Mouse (Mus musculus) erythroid progenitor cell, adult 5-6 weeks (primary cell): Measurements from ENCODE around the gene Kmt2a. TPM values are rescaled to one million over a fixed set of nuclear protein-coding genes. Genes with fewer than 3 reads are reported as not detected.

Experiments
- ATAC-seq: replicated peaks from 2 replicates; pipeline ENCODE4 v1.8.0; 2016; ENCODE audit warnings: moderate number of reproducible peaks, mild to moderate bottlenecking, moderate TSS enrichment, inconsistent platforms; ENCODE audit not compliant: poor library complexity, low FRiP score, severe bottlenecking
- total RNA-seq, 2 experiments: library from RNA; stranded (forward) in 1 of 2; stranded (reverse) in 1 of 2; fragments of 150-400 nt in 1 of 2; fragments of 186-747, 209-891 nt in 1 of 2; gene quantifications; 2 replicates each; pipeline versions ENCODE4 v1.2.3 to v1.2.4; 2015 to 2017; ENCODE audit warnings: low replicate concordance in 2 of 2

Gene Kmt2a
- total RNA-seq (2015; ENCODE audit: low replicate concordance) (59.5 and 91.4 TPM in 2 replicates), total RNA-seq (2017; ENCODE audit: low replicate concordance) (18.1 and 23.3 TPM in 2 replicates)

DNA sequence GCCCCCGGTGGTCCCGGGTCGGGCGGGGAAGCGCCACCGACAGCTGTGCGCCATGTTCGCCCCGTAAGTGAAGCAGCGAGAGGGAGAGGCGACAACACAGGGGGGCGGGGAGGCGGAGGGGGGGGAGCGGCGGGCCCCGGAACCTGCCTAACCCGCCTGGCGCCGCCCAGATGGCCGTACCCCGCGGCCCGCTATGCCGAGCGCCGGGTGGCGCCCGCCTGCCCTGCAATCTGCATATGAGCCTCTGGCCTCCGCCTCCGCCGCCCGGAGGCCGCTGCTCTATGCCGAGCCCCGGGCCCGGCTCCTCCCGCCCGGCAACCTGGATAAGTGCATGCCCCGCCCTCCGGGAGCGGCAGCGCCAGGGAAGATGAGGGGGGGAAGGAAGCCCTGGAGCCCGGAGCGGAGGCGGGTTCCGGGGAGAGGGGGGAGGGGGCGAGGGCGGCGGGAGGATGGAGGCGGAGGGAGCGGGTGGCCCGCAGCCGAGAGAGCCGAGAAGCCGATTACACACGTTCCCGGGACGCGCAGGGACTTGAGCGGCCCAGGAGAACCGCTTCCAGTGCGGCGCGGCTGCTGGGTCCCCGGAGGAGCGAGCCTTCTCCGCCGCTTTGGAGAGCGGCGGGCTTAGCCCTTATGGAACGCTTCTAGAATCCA, at the start of gene Kmt2a:
Gene Kmt2a, minus strand, starts transcription at position 76 of the 651 bp plus-strand sequence.
- peak; percentile 74 for ATAC-seq

DNA sequence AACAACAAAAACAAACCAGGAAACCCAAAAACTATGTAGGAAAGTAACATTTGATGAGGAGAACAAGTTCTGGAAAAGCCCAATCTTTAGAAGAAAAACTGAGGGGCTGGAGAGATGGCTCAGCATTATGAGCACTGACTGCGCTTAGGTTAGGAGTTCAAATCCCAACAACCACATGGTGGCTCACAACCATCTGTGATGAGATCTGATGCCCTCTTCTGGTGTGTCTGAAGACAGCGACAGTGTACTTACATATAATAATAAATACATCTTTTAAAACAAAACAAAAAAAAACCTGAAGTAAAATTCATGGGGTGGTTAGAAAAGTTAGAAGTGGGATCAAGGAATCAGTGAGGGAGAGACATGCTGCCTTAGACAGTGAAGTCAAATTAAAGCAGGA, 40.4 kb upstream of the Kmt2a start:
- ATAC-seq = no peak

DNA sequence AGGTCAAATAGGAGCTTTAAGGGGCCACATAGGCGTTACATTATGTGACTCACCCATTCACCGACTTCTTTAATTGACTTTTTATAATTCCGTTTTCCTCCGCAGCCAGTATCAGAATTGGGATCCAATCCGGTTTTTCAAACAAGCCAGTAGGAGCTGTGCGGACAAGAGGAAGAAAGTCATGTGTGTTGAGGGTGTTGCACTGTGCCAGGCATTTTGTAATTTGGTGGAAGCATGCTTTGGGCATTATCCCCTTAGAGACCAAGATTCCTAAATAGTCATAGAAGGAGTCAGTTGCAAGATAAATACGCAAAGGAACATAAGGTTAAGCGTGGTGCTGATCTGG, 40.0 kb upstream of the Kmt2a start:
- ATAC-seq = peak; percentile 76

DNA sequence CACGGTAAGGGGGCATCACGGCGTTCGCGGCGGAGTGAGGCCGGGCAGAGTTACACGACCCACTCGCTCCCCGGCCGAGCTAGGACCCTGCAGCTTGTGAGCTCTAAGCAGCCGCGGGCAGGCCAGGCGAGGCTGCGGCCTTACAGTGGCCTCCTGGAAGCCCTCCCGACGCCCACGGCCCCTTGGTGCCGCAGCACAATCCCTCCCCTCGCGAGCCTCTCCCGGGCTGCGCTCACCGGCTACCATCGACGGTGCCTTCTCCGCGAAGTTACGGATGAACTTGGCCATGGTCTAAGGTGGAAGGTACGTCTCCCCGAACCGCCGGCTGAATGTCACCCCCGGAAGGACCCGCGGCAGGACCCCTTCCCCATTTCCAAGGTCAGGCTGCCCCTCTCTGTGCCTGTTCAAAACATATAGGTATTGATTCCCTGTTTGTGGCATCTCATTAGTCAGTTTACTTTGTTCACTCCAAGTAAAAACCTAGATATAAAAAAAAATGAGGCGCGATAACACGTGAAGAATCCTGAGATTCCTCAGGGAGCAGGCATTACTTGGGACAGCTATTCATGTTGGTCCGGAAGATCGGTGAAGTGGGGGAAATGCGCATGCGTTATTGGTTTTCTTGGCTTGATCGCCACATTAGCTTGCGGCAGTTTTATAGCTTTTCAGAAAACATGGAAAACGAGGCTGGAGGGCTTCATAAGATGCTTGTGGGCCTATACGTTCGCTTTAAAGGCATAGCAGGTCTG, 39.5 kb upstream of the Kmt2a start, which contains the start of gene Atp5l:
Gene Atp5l, minus strand, starts transcription at position 369 of the 749 bp plus-strand sequence.
- peak; percentile 85 for ATAC-seq

DNA sequence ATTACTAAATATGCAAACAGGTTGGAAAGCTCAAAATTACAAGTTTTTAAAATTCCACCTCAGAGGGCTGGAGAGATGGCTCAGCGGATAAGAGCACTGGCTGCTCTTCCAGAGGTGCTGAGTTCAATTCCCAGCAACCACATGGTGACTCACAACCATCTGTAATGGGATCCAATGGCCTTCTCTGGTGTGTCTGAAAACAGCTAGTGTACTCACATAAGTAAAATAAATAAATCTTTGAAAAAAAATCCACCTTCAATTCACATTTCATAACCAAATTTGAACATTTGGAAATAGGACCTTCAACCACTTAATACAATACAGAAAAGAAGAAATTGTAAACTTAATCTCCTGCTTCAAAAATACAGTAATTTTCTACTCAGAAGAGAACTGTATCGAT, 38.5 kb upstream of the Kmt2a start:
- ATAC-seq = no peak

DNA sequence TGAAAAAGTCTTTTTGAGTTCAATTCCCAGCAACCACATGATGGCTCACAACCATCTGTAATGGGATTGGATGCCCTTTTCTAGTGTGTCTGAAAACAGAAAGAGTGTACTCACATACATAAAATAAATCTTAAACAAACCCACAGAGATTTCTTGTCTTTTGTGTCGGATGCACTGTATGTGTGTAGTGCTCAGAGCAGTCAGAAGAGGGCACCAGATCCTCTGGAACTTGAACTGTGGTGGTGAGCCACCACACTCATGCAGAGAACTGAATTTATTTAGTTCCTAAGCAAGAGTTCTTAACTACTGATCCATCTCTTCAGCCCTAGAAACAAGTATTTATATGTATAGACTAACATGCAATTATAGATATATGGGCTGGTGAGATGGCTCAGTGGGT, 35.1 kb upstream of the Kmt2a start:
- ATAC-seq = peak; percentile 53; the same call in 1 of the 2 replicates

DNA sequence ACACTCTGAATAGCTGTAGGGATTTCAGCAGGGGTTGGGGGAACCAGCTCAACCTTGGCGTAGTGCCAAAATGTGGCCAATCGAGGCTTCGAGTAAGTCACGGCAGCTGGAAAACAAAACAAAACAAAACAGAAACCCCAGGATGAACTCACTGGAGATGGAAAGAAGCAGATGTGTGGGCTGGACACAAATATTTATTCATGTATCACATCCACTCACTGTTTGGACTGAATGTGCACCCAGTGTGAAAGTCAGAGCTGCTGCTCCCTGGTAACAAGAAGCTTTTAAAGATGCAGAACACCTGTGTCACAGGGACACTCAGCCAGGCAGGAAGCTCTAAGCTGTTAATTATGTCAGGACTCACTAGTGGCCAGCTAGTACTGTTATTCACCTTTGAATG, 33.6 kb upstream of the Kmt2a start:
- no peak for ATAC-seq

DNA sequence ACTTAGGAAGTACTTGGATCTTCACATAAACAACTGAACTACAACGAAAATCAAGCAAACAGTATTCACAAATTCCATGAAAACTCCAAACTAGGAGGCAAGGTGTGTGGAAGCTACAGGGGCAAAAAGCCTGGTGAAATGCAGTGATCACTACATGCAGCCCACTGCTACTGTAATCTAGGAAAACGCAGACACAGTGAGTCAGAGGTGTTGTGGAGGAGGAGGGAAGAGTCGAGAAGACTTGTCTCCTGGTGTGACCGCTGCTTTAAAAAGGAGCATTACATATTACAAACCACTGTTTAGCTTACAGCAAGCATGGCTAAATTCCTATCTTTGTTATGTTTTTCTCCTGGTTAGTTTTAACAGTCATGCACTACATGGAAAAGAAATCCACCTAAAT, 30.3 kb upstream of the Kmt2a start:
- no peak for ATAC-seq

DNA sequence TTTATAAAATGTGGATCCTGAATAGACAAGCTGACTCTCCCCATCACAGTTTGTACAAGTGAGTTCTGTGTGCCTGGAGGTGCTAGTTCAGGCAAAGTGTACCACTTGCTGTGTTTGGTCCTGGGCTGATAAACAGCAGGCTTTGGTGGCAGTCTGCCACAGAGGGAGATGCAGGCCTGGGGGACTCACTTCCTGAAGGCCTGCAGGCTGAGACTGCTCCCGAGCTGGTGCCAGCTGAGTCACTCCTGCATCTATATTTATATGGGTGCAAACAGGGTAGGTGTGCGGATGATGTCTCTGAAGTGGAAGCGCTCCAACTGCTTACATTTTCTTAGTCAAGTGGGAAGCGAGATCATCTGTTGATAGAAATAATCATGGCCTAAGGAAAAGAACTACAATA, 24.5 kb upstream of the Kmt2a start:
- ATAC-seq = peak; percentile 76

DNA sequence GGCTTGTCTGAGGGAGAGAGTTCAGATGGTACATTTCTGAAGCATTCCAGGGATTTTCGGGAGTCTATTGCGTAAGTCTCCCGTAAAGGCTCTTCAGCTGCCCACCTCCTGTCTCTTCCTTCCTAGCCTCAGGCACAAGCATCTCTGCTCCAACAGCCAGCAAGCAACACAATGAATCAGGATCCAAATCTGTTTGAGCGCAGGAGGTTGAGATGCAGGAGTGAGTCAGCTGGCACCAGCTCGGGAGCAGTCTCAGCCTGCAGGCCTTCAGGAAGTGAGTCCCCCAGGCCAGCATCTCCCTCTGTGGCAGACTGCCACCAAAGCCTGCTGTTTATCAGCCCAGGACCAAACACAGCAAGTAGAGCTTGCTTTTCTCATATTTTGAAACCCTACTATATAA, 23.9 kb upstream of the Kmt2a start:
- ATAC-seq = peak; percentile 71

DNA sequence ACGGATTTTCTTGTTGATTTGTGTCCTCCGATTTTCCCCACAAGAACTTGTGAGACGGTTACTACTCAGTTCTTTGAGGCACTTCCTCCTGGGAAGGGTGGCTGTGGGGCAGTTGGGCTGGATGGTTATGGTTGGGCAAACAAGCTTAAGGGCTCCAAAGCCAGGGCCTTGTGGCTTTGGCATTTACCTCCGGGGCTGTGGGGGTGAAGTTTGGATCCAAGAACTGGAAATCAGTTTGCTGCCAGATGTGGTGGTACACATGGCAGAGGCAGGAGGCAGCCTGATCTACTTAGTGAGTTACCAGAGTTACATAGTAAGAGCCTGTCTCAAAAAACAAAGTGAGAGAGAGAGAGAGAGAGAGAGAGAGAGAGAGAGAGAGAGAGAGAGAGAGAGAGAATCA, 22.8 kb upstream of the Kmt2a start:
- no peak for ATAC-seq

DNA sequence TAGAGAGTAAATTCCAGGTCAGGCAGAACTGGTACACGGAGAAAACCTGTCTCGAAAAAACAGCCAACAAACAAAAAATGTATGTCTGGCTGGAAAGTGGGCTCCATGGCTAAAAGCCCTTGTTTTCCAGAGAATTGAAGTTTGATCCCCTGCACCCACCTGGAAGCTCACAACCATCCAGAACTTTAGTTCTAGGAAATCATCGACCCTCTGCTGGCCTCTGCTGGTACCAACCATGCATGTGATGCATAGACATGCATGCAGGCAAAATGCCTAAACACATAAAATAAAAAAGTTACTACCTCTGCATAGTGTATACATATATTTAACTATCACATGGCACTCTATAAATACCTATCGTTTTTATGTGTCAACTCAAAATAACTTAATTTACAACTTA, 19.3 kb upstream of the Kmt2a start:
- no peak for ATAC-seq

DNA sequence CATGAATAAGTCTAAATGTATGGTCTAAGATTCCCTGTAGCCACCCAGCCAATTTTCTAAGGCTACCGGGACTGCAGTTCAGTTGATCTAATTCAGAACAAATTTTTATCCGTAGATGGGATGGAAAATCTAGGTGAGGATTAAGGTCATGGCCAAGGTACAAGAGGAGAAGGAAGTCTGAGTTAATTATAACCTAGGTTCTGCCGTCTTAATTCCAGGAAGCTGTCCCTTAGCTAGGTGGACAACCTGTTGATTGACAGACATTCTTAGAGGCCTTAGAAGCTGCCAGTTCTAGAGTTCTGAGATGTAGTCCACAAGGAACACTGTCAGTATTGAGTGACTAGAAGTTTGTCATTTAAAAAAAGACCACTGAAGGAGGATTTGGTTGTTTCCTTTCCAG, 18.6 kb upstream of the Kmt2a start:
- ATAC-seq = no peak

DNA sequence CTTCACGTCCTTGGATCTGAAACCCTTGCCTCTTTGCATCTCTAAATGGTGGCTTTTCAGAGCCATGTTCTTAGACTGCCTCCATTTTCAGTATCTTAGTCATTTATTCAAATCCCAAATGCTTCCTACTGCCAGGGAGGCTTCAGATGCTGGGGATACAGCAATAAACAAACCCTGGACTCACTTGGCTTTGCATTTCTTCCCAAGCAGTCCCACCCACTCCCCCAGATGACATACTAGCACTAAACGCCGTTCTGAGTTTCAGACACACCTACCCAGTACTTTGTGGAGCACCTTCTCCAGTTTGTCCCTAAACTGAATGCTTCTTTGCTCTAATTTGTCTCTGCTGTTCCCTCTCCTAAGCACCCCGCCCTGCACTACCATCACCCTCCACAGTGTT, 15.9 kb upstream of the Kmt2a start:
- ATAC-seq = no peak

DNA sequence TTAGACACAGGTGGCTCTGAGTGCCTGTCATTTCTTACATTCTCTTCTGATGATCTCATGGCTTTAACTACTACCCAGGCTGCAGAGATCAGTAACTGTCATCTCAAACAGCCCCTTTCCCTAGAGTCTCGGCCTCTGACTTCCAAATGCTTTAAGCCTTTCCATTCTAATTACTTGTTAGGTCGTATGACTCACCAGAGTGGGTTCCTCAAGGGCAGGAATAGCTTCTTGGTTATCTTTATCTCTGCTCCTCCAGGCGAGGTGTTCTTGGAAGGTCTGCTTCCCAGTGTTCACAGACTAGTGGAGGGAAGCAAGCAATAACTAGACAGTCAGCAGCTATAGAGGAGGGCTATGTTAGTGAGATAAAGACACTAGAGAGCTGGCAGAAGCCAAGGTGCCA, 11.6 kb upstream of the Kmt2a start:
- ATAC-seq = no peak

DNA sequence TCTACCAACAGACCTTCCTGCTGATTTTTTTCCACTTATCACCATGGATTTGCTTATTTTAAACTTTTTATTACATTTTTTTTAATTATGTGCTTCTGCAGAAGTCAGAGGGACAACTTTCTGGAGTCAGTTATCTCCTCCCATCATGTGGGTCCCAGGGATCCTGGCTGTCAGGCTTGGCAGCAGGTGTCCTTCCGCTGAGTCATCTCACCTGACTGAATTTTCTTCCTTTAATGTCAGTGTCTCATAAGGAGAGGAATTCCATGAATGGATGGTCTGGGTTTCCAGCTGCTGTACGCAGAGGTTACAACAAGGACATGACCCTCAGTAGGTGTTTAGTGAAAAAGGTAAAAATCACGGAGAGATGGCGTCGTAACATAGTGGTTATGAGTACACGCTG, 10.1 kb upstream of the Kmt2a start:
- no peak for ATAC-seq

DNA sequence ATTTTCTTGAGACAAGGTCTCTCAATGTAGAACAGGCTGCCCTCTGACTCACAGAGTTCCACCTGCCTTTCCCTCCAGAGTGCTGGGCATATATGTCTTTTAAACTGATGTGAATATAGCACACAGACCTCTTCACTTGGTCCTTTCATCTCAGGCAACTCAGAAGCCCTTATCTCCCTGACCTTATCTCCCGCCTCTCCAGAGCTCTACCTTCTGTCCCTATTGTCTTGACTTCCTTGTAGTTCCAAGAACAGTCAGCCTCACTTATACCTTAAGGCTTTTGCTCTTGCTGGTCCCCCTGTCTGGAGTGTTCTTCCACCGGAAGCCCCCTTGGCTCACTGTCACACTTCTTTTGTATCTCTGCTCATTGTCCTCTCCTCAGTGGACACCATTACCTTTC, 9.0 kb upstream of the Kmt2a start:
- ATAC-seq = no peak

DNA sequence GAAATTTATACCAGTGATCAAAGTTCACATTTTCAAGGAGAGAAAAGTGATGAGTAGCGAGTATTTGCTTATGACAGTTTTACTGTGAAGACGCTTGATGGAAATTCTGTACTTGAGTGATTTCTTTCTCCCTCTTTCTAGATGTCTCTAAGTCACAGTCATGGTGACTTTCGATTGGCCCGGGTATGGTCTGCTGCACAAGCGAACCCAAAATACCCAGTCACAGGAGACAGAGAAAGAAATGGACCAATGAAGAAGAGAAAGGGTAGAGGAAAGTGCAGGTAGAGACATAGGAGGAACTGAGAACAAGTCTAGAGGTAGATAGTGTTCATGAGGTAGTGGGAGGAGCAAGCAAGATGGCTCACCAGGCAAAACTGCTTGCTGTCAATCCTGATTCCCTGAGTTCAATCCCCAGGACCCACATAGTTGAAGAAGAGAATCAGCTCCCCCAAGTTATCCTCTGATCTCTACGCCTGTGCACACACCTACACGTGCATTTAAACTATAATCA, 7.1 kb upstream of the Kmt2a start:
- no peak for ATAC-seq

DNA sequence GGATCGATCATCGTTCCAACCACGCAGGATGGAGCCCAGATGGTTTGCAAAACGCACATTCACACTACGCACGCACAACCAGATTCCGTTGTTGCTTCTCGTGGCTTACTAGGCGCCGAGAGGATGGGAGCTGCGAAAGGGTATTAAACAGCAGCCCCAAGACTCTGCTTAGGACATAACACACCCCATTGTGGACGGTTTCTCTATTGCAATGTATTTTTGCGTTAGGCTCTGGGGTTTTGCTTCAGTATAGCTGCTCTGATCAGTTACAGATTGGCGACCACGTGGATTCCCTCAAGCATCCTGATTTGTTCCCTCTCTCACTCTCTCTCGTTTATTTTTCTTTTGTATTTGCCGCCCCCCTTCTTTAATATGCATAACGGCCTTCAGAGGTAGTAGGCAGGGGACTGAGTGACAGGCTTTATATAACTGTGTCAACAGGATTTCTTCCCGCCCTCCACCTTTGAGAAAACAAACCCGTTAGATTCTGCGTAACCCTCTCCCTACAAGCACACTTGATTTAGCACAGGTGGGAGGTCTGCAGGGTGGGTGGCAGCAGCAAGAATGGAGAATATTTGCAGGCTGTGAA, 2.0 kb upstream of the Kmt2a start:
- no peak for ATAC-seq

DNA sequence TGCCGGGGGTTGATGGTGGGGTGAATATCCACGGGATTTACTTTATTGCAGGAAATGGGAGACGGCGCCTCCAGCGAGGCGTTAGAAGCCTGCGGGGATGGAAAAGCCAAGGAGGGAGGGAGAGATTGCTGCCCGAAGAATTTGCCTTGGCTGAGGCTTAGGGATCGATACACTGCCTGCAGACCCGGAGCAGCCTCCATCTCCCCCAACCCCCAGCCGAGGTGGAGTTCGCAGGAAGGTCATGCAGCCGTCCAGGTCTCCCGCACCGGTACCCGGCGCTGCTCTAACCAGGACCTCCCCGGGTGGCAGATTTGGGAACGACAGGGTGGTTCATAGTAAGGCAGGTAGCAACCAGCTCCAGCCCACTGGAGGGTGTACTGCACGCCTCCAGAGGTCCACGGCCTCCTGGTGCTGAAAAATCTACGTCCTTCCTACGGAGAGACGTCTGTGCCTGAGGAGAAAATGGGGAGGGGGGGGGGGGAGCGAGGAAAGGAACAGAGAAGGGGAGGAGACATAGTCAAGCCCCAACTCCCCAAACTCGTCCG, 1.4 kb upstream of the Kmt2a start:
- ATAC-seq = 0 out of 2 replicates have a peak, but pooled peaks have one; percentile 21
